Mouse (Mus musculus): ENCODE measurements around the gene Gm10639.
"Not testable (repeated sequence)": the region's sequence is repeated elsewhere in the genome, so short reads cannot be mapped to it uniquely, and the experiment has no call there.

Gene Gm10639

DNA sequence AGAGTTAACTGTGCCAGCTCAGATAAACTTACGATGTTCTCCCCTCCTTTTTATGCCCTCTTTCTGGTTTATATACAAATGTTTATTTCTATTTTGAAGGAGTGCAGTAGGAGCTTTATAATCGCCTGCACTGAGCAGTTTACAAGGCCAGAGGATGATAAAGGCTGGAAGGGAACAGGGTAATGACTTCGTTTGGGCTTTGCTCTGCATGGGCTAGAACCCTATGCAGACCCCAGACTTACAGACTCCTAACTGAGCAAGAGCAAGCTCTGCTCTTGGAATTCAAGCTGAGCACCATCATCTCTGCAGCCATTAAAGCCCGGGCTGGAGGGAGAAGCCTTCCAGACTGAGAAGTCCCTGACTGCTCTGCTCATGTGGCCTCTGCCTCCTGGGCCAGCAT, 55.5 kb downstream of the Gm10639 start:
- ATAC-seq (ENCODE audit: insufficient number of reproducible peaks, low FRiP score, low TSS enrichment) = not testable (repeated sequence)

GRCm38 (mm10) chr9:78347004-78347403, 57.3 kb downstream of the Gm10639 start:
- ATAC-seq (ENCODE audit: insufficient number of reproducible peaks, low FRiP score, low TSS enrichment) = no peak

DNA sequence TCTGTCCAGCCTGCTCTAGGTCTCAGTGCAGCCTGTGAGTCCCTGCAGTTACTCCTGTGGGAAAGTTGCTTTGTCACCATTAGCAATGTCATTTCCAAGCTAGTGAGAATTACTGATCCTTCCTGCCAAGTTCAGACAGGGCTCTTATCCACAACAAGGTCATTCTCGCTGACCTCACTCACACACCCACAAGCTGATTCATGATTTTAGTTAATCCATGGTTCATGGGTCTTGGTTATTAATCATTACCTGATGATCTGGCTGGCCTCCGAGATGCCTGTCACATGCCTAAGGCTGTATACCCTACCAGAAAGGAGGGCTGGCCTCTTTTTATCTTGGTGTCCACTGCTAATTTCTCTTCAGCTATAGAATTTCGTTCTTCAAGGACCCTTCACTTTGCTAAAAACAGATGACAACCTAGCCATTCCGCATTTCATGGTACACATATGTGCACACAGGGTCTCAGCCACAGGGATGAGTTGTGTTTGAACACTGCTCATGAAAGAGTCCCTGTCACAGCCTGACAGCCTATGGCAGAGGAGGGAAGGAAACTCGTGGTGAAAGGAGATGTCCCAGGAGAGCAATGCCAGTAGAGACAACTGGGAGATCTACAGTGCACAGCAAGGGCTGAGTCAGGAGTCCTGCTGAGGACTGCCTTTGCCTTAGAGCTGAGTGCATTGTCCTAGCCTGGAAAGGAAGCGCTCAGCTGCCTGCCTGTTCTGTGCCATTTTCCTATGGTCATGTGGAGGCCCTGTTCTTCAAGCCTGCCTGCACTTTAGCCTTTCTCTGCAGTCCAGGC, 58.7 kb downstream of the Gm10639 start:
- ATAC-seq (ENCODE audit: insufficient number of reproducible peaks, low FRiP score, low TSS enrichment) = not testable (repeated sequence)

DNA sequence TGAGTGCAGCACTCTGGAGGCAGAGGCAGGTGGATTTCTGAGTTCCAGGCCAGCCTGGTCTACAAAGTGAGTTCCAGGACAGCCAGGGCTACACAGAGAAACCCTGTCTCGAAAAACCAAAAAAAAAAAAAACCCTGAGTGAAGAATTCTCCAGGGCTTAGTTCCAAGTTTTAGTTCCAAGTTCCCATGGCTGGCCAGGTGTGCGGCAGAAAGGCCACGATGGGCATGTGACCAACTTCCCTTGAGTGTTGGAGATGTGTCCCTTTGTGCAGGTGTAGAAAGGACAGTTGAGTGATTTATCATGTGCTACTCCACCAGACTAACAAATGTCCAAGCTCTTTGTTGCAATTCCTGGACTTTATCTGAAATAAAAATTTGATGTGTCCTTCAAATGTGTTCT, 59.4 kb downstream of the Gm10639 start:
- not testable (repeated sequence) for ATAC-seq (ENCODE audit: insufficient number of reproducible peaks, low FRiP score, low TSS enrichment)

DNA sequence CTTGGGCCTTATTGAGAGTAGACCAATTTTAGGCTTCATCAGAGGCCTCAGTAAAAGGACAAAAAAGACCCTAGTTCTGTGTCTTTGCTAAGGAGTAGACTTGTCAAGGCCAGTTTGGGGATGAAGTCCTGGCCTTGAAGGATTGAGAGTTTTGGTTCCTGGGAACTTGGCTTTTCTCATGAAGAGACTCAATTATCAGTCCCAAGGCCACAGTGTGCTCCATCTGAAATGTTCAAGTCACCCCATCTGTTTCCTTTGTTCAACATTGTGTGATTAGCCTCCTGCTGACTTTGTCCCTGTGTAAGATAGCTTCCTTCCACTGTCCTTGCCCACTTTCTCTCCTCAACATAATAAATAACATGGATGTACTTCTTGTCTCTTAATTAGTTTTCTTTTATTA, 60.3 kb downstream of the Gm10639 start:
- ATAC-seq (ENCODE audit: insufficient number of reproducible peaks, low FRiP score, low TSS enrichment) = not testable (repeated sequence)

- no peak for ATAC-seq (ENCODE audit: insufficient number of reproducible peaks, low FRiP score, low TSS enrichment)
Measured at GRCm38 (mm10) chr9:78351504-78352220, 61.9 kb downstream of the Gm10639 start.

All from cerebellum, adult (tissue).